Mouse (Mus musculus): ENCODE measurements at regions not wholly inside any gene's neighbourhood (a gene's known extent, or its start where the extent isn't known, plus 50 kb on each side); places are given as distances from the start of the nearest gene placed in this dataset.

DNA sequence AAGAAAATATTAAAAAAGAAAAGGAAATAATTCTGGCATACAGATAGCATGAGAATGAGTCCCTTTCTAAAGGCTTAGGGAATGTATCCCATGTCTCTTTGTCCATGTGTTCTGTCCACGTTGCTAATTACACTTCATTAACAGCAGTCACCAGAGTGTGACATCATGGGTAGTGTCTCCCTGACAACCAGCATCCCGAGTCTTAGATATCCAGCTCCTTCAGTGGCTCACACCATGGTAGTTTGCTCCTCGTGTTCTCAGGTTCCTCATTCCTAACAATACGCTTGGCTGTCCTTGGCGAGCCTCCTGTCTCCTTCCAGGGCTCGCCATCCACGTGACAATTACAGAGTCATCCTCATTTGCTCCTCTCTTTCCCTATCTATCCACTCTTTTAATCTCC, 388.1 kb upstream of the Dynlrb2 start:
- TF ChIP-seq EP300 (IDR thresholded peaks at IDR 0.05; ENCODE audit: low read depth in 1 of 2, low read length in 2 of 2) (no peak), CTCF (IDR thresholded peaks at IDR 0.05 in 2 of 3, conservative IDR thresholded peaks at IDR 0.05 in 1 of 3; ENCODE audit: control insufficient read depth in 1 of 3, insufficient read depth in 1 of 3, low read depth in 2 of 3, low read length in 3 of 3, poor library complexity in 1 of 3, severe bottlenecking in 1 of 3) (no peak), POLR2A (IDR thresholded peaks at IDR 0.05; ENCODE audit: control insufficient read depth in 1 of 2, insufficient read depth in 1 of 2, low read depth in 1 of 2, low read length in 2 of 2, poor library complexity in 1 of 2) (no peak), GATA1 (IDR thresholded peaks at IDR 0.05; ENCODE audit: low read depth, low read length) (no peak)

Data from MEL (cell line).